Mouse (Mus musculus): Measurements from ENCODE around the gene Dusp23.

The Dusp23 gene

DNA sequence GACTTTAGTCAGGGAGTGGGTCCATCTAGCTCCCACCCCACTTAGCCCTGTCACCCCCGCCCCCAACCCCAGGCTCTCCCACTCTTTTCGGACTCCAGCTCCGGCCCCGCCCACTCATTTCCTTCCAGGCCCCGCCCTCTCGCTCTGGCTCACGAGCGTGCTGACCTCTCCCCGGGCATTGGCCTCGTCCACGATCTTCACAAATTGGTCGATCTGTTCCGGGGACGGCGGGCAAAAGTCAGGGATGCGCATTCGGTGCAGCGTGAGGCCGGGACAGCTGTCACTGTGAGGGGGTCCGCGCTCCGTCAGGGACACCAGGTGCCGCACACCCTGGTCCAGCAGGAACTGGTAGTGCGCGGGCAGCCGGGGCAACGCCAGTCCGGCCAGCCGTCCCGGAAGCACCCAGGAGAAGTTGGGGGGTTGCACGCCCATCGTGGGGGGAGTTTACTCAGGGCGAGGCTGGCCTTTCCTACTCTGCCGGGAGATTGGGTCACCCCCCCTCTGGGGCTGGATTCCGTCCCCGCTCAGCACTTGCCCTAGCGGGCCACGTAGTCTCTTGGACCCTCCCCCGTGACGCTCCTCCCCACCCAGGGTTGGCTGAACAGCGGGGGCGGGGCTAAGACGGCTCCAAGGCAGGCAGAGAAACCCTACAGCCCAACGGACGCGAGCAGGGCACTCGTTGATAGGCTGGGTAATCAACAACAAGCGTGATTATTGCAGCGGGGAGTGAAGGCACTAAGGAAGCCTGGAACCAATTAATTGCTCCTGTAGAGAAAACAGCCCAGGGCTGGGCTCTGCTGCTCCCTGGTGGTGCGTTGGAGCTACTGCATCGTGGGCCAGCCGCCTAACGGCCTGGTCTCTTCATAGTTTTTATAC is at the start of gene Dusp23:
TSS of gene Dusp23 (minus strand) at position 512 of the 876 bp plus-strand sequence.
- peak; percentile 94 for DNase-seq

- no peak for DNase-seq
Measured at GRCm38 (mm10) chr1:172680742-172681141, 48.0 kb upstream of the Dusp23 start.

DNA sequence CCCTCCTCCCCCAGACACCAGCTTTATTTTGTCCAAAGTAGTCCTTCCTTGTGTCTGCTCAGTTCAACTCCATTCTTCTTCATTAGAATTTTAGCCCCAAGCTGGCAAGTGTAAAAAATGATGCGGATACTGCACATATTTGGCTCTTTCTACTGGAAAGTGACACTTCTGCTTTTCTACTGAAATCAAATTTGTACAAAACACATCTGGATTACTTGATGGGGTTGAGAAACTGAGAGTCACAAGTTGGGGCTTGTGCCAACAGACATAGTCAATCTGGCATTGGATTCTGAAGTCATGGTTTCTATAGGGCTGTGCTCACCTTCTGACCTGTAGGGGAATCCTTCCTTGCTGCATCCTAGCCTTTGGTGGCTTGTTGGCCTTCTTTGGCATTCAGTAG is 38.0 kb upstream of the Dusp23 start:
- DNase-seq = no peak

GRCm38 (mm10) chr1:172667597-172667996 is 34.8 kb upstream of the Dusp23 start:
- DNase-seq = no peak

GRCm38 (mm10) chr1:172665457-172665856 is 32.7 kb upstream of the Dusp23 start:
- no peak for DNase-seq

DNA sequence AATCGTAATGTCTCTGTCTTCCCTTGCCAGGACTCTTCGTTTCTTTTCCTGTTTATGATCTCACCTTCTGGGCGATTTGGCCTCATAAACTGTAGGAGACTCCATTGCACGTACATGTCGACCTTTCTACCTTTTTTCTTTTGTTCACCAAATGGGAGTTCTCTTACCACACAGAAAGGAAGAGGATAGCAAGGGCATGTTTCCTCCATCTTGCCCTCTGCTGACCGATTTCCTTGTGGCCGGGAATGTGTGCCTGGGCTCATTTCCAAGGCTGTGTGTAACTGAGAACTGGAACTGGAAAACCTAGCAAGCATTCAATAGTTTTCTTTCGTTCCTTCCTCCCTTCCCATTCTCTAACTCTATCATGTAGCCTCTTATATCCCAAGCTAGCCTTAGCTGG is 26.9 kb upstream of the Dusp23 start:
- DNase-seq = no peak

DNA sequence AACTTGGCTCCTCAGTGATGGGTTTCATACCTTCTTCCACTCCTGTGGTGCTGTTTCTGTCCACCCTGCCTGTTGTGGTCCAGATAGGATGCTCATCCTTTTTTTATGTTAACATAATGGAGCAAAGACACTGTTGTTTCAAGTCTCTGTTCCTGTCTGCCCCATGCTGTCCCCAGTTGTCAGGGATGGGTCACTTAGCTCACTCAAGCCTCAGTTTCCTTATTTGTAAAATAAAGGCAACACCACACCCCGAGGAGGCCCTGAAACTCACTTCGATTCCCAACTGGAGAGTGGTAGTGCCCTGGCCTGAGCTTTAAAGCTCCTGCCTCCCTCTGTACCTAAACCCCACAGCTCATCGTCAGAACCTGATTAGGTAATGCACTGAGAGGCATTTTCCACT is 24.5 kb upstream of the Dusp23 start:
- DNase-seq = no peak

DNA sequence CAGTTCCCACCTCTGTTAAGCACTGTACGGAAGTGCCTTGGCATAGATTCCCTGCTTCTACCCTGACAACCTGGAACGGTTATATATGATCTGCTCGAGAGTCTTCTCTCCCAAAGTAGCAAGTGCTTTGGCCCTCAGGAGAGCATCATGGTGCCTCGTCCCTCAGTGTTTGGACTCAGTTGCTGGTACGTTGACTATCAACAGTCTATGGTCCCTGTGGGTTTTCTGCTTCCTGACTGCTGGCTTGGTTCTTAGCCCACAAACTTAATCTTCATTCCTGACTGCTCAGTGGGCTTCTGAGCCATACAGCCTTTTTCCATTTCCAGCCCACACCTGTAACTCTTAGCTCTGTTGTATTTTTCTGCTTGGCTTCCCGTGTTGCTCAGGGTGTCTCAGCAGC is 21.1 kb upstream of the Dusp23 start:
- DNase-seq = no peak

- no peak for DNase-seq
Measured at GRCm38 (mm10) chr1:172652040-172652662, 19.4 kb upstream of the Dusp23 start.

GRCm38 (mm10) chr1:172651288-172651987 is 18.7 kb upstream of the Dusp23 start:
- no peak for DNase-seq

DNA sequence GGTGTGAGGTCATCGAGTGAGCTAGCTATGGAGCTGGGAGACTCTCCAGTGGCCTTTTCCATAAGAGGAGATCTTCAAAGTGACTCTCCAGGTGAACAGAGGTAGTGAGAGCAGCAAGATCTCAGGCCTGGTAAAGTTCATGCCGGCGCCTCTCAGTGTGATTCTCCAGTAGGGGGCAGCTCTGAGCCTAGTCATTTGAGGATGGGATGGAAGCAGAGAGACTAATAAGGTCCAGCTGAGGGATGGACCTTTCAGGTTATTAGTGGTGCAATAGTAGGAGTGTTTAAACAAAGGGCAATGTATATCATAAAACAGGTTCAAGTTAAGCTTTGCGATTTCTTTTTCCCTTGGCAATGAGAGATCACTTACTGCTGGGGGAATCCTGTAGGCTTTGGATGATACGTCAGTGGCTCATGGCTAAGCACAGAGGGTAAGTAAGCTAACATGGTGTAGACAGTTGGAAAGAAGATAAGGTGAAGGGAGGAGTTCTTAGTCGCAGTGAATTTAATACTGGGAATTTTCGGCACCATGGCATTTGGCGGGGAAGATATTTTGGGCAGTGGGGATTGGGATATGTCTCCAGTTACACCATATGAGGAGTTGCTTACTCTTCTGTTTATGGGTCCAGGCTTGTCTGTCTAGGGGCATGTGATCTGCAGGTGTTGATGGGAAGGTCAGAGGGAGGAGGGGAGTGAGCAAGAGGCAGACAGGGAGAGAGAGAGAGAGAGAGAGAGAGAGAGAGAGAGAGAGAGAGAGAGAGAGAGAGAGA is 17.9 kb upstream of the Dusp23 start:
- DNase-seq = peak; percentile 21

DNA sequence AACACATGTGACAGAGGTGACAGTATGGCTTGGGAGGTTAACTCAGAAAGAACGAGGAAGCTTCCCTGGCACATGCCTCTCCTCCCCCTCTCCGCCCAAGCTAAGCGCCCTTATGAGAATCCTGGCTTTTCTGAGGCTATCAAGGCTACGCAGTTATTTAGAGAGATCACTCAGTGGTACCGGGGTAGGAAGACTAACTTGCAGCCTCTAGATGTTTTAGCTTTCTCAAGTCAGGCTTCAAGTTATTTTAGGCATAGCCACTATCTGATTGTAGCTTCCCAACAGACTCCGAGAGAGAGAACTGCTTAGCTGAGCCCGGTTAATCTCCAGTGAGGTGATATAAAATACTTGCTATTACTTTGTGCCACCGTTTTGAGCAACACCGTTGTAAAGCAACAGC is 16.6 kb upstream of the Dusp23 start:
- DNase-seq = no peak

GRCm38 (mm10) chr1:172647236-172647635 is 14.5 kb upstream of the Dusp23 start:
- no peak for DNase-seq

DNA sequence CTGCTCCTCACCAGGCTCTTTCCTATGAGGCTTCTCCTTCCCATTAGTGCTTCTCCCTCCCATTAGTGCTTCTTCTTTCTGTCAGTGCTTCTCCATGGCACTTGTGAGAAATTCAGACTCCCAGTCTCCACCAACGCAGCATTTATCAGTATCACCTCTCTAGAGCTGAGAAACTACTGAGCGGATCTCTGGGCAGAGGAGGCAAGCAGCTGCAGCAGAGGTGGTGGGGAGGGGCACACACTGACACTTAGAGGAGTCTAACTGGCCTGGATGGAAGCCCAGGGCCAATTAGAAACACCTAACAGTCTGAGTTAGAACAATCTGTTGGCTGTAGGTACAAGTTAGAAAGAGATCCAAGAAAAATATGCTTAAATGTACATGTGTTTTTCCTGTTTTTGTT is 6.0 kb upstream of the Dusp23 start:
- no peak for DNase-seq

- no peak for DNase-seq
Measured at GRCm38 (mm10) chr1:172637801-172638200, 5.0 kb upstream of the Dusp23 start.

- DNase-seq = no peak
Measured at GRCm38 (mm10) chr1:172636266-172636665, 3.5 kb upstream of the Dusp23 start.

GRCm38 (mm10) chr1:172635258-172635657 is 2.5 kb upstream of the Dusp23 start:
- no peak for DNase-seq

- no peak for DNase-seq
Measured at GRCm38 (mm10) chr1:172634136-172634535, 1.4 kb upstream of the Dusp23 start.

- no peak for DNase-seq
Measured at GRCm38 (mm10) chr1:172631721-172632120, 1.0 kb downstream of the Dusp23 start.

DNA sequence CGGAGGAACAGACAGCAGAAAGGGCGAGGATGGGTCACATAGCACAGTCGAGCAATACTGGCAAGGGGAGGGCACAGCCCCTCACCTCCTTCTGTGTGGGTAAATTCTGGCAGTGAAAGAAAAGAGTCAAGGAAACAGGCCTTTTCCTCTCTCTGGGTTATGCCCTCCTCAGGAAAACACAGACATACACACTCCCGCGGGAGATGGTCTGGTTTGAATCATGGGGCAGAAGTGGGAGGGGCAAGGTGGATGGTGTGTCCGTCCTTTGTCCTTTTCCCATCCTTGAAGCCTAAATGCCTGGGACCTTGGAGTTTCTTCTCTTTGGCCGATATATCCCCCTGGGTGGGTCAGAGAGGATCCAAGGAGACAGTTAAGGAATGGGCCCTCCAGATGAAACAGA is 2.9 kb downstream of the Dusp23 start:
- DNase-seq = no peak

DNA sequence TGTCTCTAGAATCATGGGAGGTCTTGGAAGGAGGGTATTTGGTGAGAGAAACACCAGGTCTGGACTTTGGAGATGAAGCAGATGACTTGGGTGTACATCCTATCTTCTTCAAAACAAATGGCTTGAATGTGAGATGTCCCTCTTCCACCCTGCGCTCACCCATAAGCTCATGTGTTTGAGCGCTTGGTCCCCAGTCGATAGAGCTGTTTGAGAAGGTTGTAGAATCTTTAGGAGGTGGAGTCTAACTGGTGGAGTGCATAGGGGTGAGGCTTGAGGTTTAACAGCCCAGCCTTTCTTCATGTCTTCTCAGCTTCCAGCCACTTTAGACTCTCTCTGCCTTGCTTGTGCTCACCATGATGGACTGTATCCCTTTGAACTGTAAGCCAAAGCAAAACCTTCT is 6.5 kb downstream of the Dusp23 start:
- DNase-seq = no peak

GRCm38 (mm10) chr1:172624081-172624480 is 8.7 kb downstream of the Dusp23 start:
- DNase-seq = no peak

- no peak for DNase-seq
Measured at GRCm38 (mm10) chr1:172623599-172623998, 9.2 kb downstream of the Dusp23 start.
